Mouse (Mus musculus): ENCODE measurements around the gene Gm14443. TPM values are rescaled to one million over a fixed set of nuclear protein-coding genes. Genes with fewer than 3 reads are reported as not detected.
A peak's percentile ranks its signal among the peaks of the same experiment; 100 is the strongest.
"Not testable (repeated sequence)": the region's sequence is repeated elsewhere in the genome, so short reads cannot be mapped to it uniquely, and the experiment has no call there.

The Gm14443 gene
- polyA plus RNA-seq, 1 experiment = not detected

DNA sequence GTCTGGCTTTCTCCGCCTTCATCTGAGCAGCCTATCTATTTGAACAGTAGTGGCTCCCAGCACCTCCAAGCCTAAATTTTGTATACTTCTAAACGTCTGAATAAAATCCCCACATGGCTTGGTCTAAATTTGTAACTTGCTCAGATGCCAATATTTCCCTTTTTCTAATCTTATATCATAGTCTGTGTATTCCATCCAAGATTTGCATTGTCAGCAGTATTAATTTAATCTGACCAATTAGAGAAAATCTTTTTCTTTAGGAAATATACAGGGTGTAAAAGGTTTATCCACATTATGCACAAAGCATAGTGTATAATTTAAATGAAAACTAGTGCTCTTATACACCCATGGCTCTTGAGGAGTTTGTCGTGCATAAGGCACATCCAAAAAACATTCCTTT is 17.0 kb downstream of the Gm14443 start:
- H3K36me3 ChIP-seq (ENCODE audit: control insufficient read depth) = no peaks in the 10 kb centered on the region
- H3K9me3 ChIP-seq (ENCODE audit: control insufficient read depth, low read length) = peaks cover 20% of the 10 kb centered on the region
- no peak overlapping the region for H3K4me3 ChIP-seq (replicated peaks)
- H3K27me3 ChIP-seq (ENCODE audit: control insufficient read depth) = no peaks in the 10 kb centered on the region
- TF ChIP-seq TAL1 (IDR thresholded peaks at IDR 0.05; ENCODE audit: low read length) (no peak), GATA1 (IDR thresholded peaks at IDR 0.05; ENCODE audit: low read length) (no peak)
- no peaks in the 10 kb centered on the region for H3K4me1 ChIP-seq (ENCODE audit: control insufficient read depth)

- peaks cover 20% of the 10 kb centered on the region for H3K9me3 ChIP-seq (ENCODE audit: control insufficient read depth, low read length)
- no peaks in the 10 kb centered on the region for H3K27me3 ChIP-seq (ENCODE audit: control insufficient read depth)
- H3K36me3 ChIP-seq (ENCODE audit: control insufficient read depth) = no peaks in the 10 kb centered on the region
- TF ChIP-seq GATA1 (IDR thresholded peaks at IDR 0.05; ENCODE audit: low read length) (no peak), TAL1 (IDR thresholded peaks at IDR 0.05; ENCODE audit: low read length) (no peak)
- H3K4me3 ChIP-seq (replicated peaks) = no peak overlapping the region
- no peaks in the 10 kb centered on the region for H3K4me1 ChIP-seq (ENCODE audit: control insufficient read depth)
Observed at GRCm38 (mm10) chr2:175156696-175157095, 19.0 kb downstream of the Gm14443 start.

GRCm38 (mm10) chr2:175141993-175142295 is 33.7 kb downstream of the Gm14443 start, which contains the start of gene Gm14399:
TSS of gene Gm14399 (minus strand) at chr2:175142012.
- H3K36me3 ChIP-seq (ENCODE audit: control insufficient read depth); H3K4me1 ChIP-seq (ENCODE audit: control insufficient read depth); H3K9me3 ChIP-seq (ENCODE audit: control insufficient read depth, low read length); H3K27me3 ChIP-seq (ENCODE audit: control insufficient read depth): not testable (repeated sequence)
- H3K4me3 ChIP-seq (replicated peaks) = peak within 1 kb of the TSS; percentile 43

GRCm38 (mm10) chr2:175141118-175141992 is 34.3 kb downstream of the Gm14443 start:
- peak overlapping the region; percentile 43 for H3K4me3 ChIP-seq (replicated peaks)
- not testable (repeated sequence) for H3K36me3 ChIP-seq (ENCODE audit: control insufficient read depth); H3K4me1 ChIP-seq (ENCODE audit: control insufficient read depth); H3K9me3 ChIP-seq (ENCODE audit: control insufficient read depth, low read length); H3K27me3 ChIP-seq (ENCODE audit: control insufficient read depth)

GRCm38 (mm10) chr2:175140624-175141023 is 35.0 kb downstream of the Gm14443 start:
- not testable (repeated sequence) for H3K36me3 ChIP-seq (ENCODE audit: control insufficient read depth); H3K4me1 ChIP-seq (ENCODE audit: control insufficient read depth); H3K4me3 ChIP-seq (replicated peaks); H3K9me3 ChIP-seq (ENCODE audit: control insufficient read depth, low read length); H3K27me3 ChIP-seq (ENCODE audit: control insufficient read depth)

Other genes with a start within 250 kb of the Gm14443 start
- not detected in 2 replicates for gene Gm14444, start 165.6 kb downstream of the Gm14443 start, polyA plus RNA-seq (2012)
- not detected in 2 replicates for gene Gm14393, start 108.1 kb downstream of the Gm14443 start, polyA plus RNA-seq (2012)
- not detected in 2 replicates for gene Gm14399, start 33.9 kb downstream of the Gm14443 start, polyA plus RNA-seq (2012)
- gene Gm14391, start 31.0 kb upstream of the Gm14443 start, polyA plus RNA-seq (2012) = 0.01 and 0.02 TPM in 2 replicates
- gene Gm14440, start 99.3 kb upstream of the Gm14443 start, polyA plus RNA-seq (2012) = not detected in 2 replicates
- not detected in 2 replicates for gene Gm4631, start 162.3 kb upstream of the Gm14443 start, polyA plus RNA-seq (2012)
- 0.04 TPM in 1 of 2 replicates, not detected in the other for gene Zfp968, start 196.6 kb upstream of the Gm14443 start, polyA plus RNA-seq (2012)